Mouse (Mus musculus) E14TG2a.4 (cell line): ENCODE data around the gene Agbl4.

Experiments
- CTCF ChIP-seq: conservative IDR thresholded peaks from 2 replicates; pipeline ENCODE4 v1.5.1; 2014; ENCODE audit warnings: low read length
- NANOG ChIP-seq: IDR thresholded peaks from 2 replicates; pipeline ENCODE4 v1.6.1; 2014; ENCODE audit warnings: borderline replicate concordance, low read length, mixed read lengths
- POU5F1 ChIP-seq: IDR thresholded peaks from 2 replicates; pipeline ENCODE4 v1.6.1; 2014; ENCODE audit warnings: low read length, borderline replicate concordance

- TF ChIP-seq CTCF (no peak), POU5F1 (no peak), NANOG (no peak)
Measured at GRCm38 (mm10) chr4:111077810-111078209, 680.3 kb downstream of the Agbl4 start.
